Mouse (Mus musculus) lung, embryonic 16.5 days (tissue): ENCODE results near the gene Tcp10a. TPM values are rescaled to one million over a fixed set of nuclear protein-coding genes. Genes with fewer than 3 reads are reported as not detected.
"Not testable (repeated sequence)": the region's sequence is repeated elsewhere in the genome, so short reads cannot be mapped to it uniquely, and the experiment has no call there.

Experiments used
- ATAC-seq: fragments of 200-750 bp; cut with Nextera tagmentation; 2 replicates; pipeline ENCODE4 v1.8.0; 2017; ENCODE audit warnings: low read depth, mild to moderate bottlenecking, moderate library complexity
- H3K27ac ChIP-seq: fragments of 300-500 bp; sonication (generic); 2 replicates; pipeline ENCODE4 v1.5.1; 2014; ENCODE audit warnings: mild to moderate bottlenecking, control low read depth, low read length
- H3K27me3 ChIP-seq: fragments of 300-500 bp; sonication (generic); 2 replicates; pipeline ENCODE4 v1.6.1; 2014; ENCODE audit warnings: low read depth, low read length, mixed read lengths; ENCODE audit not compliant: control insufficient read depth, insufficient read depth
- H3K36me3 ChIP-seq: fragments of 300-500 bp; sonication (generic); 2 replicates; pipeline ENCODE4 v1.6.1; 2014; ENCODE audit warnings: low read length; ENCODE audit not compliant: control insufficient read depth, insufficient read depth
- H3K4me1 ChIP-seq: fragments of 300-500 bp; sonication (generic); replicated peaks from 2 replicates; pipeline ENCODE4 v1.6.1; 2014; ENCODE audit warnings: low read length, mixed read lengths; ENCODE audit not compliant: control insufficient read depth, insufficient read depth
- H3K4me2 ChIP-seq: fragments of 300-500 bp; sonication (generic); 2 replicates; pipeline ENCODE4 v1.6.1; 2014; ENCODE audit warnings: low read depth, low read length, control low read depth
- H3K4me3 ChIP-seq: fragments of 300-500 bp; sonication (generic); 2 replicates; pipeline ENCODE4 v1.5.1; 2014; ENCODE audit warnings: mild to moderate bottlenecking, low read length, control low read depth
- H3K9ac ChIP-seq: fragments of 300-500 bp; sonication (generic); 2 replicates; pipeline ENCODE4 v1.6.1; 2014; ENCODE audit warnings: low read length, control low read depth
- H3K9me3 ChIP-seq: fragments of 300-500 bp; sonication (generic); 2 replicates; pipeline ENCODE4 v1.6.1; 2016; ENCODE audit warnings: low read length; ENCODE audit not compliant: control insufficient read depth
- WGBS: fragments of 180-500 bp; shearing (Covaris S2); extraction: QIAGEN DNeasy Blood & Tissue Kit; methylation state at CpG from one replicate; pipeline ENCODE4 v1.1.7; 2014; 5-methylcytosine and 5-hydroxymethylcytosine counted together
- polyA plus RNA-seq: library from polyadenylated mRNA; unstranded; fragments of >200 nt; fragmentation: Nextera tagmentation; extraction: Ambion mirVana; gene quantifications from 2 replicates; pipeline ENCODE4 v1.2.1, GENCODE M21; 2015

The Tcp10a gene
- polyA plus RNA-seq, result not detected in 2 replicates

- H3K9ac ChIP-seq, H3K27me3 ChIP-seq, ATAC-seq, H3K27ac ChIP-seq, H3K9me3 ChIP-seq, H3K4me3 ChIP-seq, H3K36me3 ChIP-seq, H3K4me2 ChIP-seq, H3K4me1 ChIP-seq: not testable (repeated sequence)
- WGBS, result 92% methylated on average over 3 of the region's 5 CpGs
These were observed at the start of gene Tcp10a for GRCm38 (mm10) chr17:7324346-7324745. Tcp10a (plus strand) TSS chr17:7324646.

GRCm38 (mm10) chr17:7278702-7279242 is 45.7 kb upstream of the Tcp10a start:
- WGBS, result 81% methylated on average over 15 of the region's 15 CpGs
- H3K27me3 ChIP-seq, result no peaks in the 10 kb centered on the region; the same call in 1 of the 2 replicates
- H3K9me3 ChIP-seq, result no peaks in the 10 kb centered on the region
- no peak overlapping the region for H3K4me2 ChIP-seq
- no peak overlapping the region for H3K4me3 ChIP-seq
- H3K9ac ChIP-seq, result no peak overlapping the region
- no peak overlapping the region for H3K27ac ChIP-seq
- no peaks in the 10 kb centered on the region for H3K36me3 ChIP-seq
- H3K4me1 ChIP-seq, result peaks cover under 1% of the 10 kb centered on the region
- ATAC-seq, result no peak

GRCm38 (mm10) chr17:7279251-7279650 is 45.2 kb upstream of the Tcp10a start:
- H3K9ac ChIP-seq, result no peak overlapping the region
- no peak overlapping the region for H3K27ac ChIP-seq
- peaks cover 5% of the 10 kb centered on the region for H3K4me1 ChIP-seq
- no peaks in the 10 kb centered on the region for H3K36me3 ChIP-seq
- 89% methylated on average over 9 of the region's 9 CpGs for WGBS
- H3K4me3 ChIP-seq, result no peak overlapping the region
- no peaks in the 10 kb centered on the region for H3K9me3 ChIP-seq
- no peaks in the 10 kb centered on the region for H3K27me3 ChIP-seq
- no peak for ATAC-seq
- H3K4me2 ChIP-seq, result no peak overlapping the region

GRCm38 (mm10) chr17:7284297-7284910 is 40.0 kb upstream of the Tcp10a start:
- H3K36me3 ChIP-seq, result no peaks in the 10 kb centered on the region
- no peak overlapping the region for H3K4me3 ChIP-seq
- peak; percentile 81 for ATAC-seq
- H3K4me2 ChIP-seq, result no peak overlapping the region
- no peaks in the 10 kb centered on the region for H3K27me3 ChIP-seq
- 63% methylated on average over 8 of the region's 8 CpGs for WGBS
- H3K27ac ChIP-seq, result no peak overlapping the region
- H3K4me1 ChIP-seq, result peaks cover 12% of the 10 kb centered on the region
- no peaks in the 10 kb centered on the region for H3K9me3 ChIP-seq
- H3K9ac ChIP-seq, result no peak overlapping the region

- no peaks in the 10 kb centered on the region for H3K9me3 ChIP-seq
- ATAC-seq, result peak; percentile 64
- H3K4me3 ChIP-seq, result no peak overlapping the region
- no peak overlapping the region; the same call in 1 of the 2 replicates for H3K27ac ChIP-seq
- WGBS, result 63% methylated on average over 12 of the region's 12 CpGs
- no peaks in the 10 kb centered on the region for H3K36me3 ChIP-seq
- peaks cover 12% of the 10 kb centered on the region for H3K4me1 ChIP-seq
- no peaks in the 10 kb centered on the region for H3K27me3 ChIP-seq
- no peak overlapping the region for H3K4me2 ChIP-seq
- no peak overlapping the region for H3K9ac ChIP-seq
These were observed 39.2 kb upstream of the Tcp10a start for GRCm38 (mm10) chr17:7285292-7285691.

- H3K27me3 ChIP-seq, result no peaks in the 10 kb centered on the region
- no peak overlapping the region for H3K9ac ChIP-seq
- peaks cover 12% of the 10 kb centered on the region for H3K4me1 ChIP-seq
- no peak overlapping the region for H3K4me3 ChIP-seq
- ATAC-seq, result no peak
- H3K9me3 ChIP-seq, result no peaks in the 10 kb centered on the region
- H3K36me3 ChIP-seq, result no peaks in the 10 kb centered on the region
- 82% methylated on average over 12 of the region's 12 CpGs for WGBS
- H3K27ac ChIP-seq, result no peak overlapping the region
- no peak overlapping the region for H3K4me2 ChIP-seq
These were observed 37.9 kb upstream of the Tcp10a start for GRCm38 (mm10) chr17:7286422-7287050.

- Histone ChIP-seq H3K4me3 (no peak overlapping the region), H3K4me2 (no peak overlapping the region), H3K4me1 (no peaks in the 10 kb centered on the region), H3K9me3 (no peaks in the 10 kb centered on the region), H3K9ac (no peak overlapping the region), H3K27ac (no peak overlapping the region), H3K27me3 (no peaks in the 10 kb centered on the region), H3K36me3 (no peaks in the 10 kb centered on the region)
- WGBS, result 80% methylated on average over 11 of the region's 11 CpGs
- no peak for ATAC-seq
These were observed 32.3 kb upstream of the Tcp10a start for GRCm38 (mm10) chr17:7292012-7292684.

GRCm38 (mm10) chr17:7306278-7307196 is 17.9 kb upstream of the Tcp10a start:
- H3K4me1 ChIP-seq, H3K27me3 ChIP-seq, H3K4me2 ChIP-seq: not testable (repeated sequence)

More at GRCm38 (mm10) chr17:7306278-7307196, 17.9 kb upstream of the Tcp10a start:
- H3K9ac ChIP-seq, H3K4me3 ChIP-seq, H3K9me3 ChIP-seq, H3K36me3 ChIP-seq, H3K27ac ChIP-seq: not testable (repeated sequence)
- ATAC-seq, result peak; percentile 66
- WGBS, result 63% methylated on average over 7 of the region's 8 CpGs
